Mouse (Mus musculus): Measurements from ENCODE around the gene Cpm. TPM values are rescaled to one million over a fixed set of nuclear protein-coding genes. Genes with fewer than 3 reads are reported as not detected.

Cpm gene
- polyA plus RNA-seq, 1 experiment from 2014 or later: 38.3 TPM

GRCm38 (mm10) chr10:117591766-117592165, 37.5 kb upstream of the Cpm start:
- H3K9me3 ChIP-seq (ENCODE audit: control insufficient read depth, low read length): no peaks in the 10 kb centered on the region
- ATAC-seq (ENCODE audit: insufficient number of reproducible peaks, low FRiP score, low TSS enrichment, low read depth) (peak; percentile 36; the same call in 1 of the 2 replicates), DNase-seq (ENCODE audit: low spot score) (no peak)
- WGBS: 9% methylated on average over 9 of the region's 9 CpGs
- H3K4me1 ChIP-seq (ENCODE audit: control insufficient read depth, insufficient read depth, low read length): peaks cover 10% of the 10 kb centered on the region
- no peak overlapping the region for H3K4me3 ChIP-seq (ENCODE audit: low read depth, low read length)
- H3K27me3 ChIP-seq (ENCODE audit: control insufficient read depth, insufficient read depth, low read length): no peaks in the 10 kb centered on the region
- H3K36me3 ChIP-seq (ENCODE audit: control insufficient read depth, insufficient read depth, low read length): no peaks in the 10 kb centered on the region
- no peak overlapping the region for H3K27ac ChIP-seq (replicated peaks; ENCODE audit: low read depth, low read length)
- no peak overlapping the region for H3K4me2 ChIP-seq (ENCODE audit: low read depth, severe bottlenecking)
- no peak overlapping the region for H3K9ac ChIP-seq (ENCODE audit: low read length)

GRCm38 (mm10) chr10:117592306-117593040, 36.8 kb upstream of the Cpm start:
- no peak overlapping the region for H3K9ac ChIP-seq (ENCODE audit: low read length)
- DNase-seq (ENCODE audit: low spot score) (no peak), ATAC-seq (ENCODE audit: insufficient number of reproducible peaks, low FRiP score, low TSS enrichment, low read depth) (no peak)
- no peak overlapping the region for H3K4me2 ChIP-seq (ENCODE audit: low read depth, severe bottlenecking)
- H3K36me3 ChIP-seq (ENCODE audit: control insufficient read depth, insufficient read depth, low read length): no peaks in the 10 kb centered on the region
- no peaks in the 10 kb centered on the region for H3K9me3 ChIP-seq (ENCODE audit: control insufficient read depth, low read length)
- no peak overlapping the region for H3K27ac ChIP-seq (replicated peaks; ENCODE audit: low read depth, low read length)
- no peak overlapping the region for H3K4me3 ChIP-seq (ENCODE audit: low read depth, low read length)
- H3K4me1 ChIP-seq (ENCODE audit: control insufficient read depth, insufficient read depth, low read length): peaks cover 10% of the 10 kb centered on the region
- H3K27me3 ChIP-seq (ENCODE audit: control insufficient read depth, insufficient read depth, low read length): no peaks in the 10 kb centered on the region
- 61% methylated on average over 7 of the region's 7 CpGs for WGBS

- no peak overlapping the region for H3K27ac ChIP-seq (replicated peaks; ENCODE audit: low read depth, low read length)
- no peak overlapping the region for H3K4me3 ChIP-seq (ENCODE audit: low read depth, low read length)
- H3K36me3 ChIP-seq (ENCODE audit: control insufficient read depth, insufficient read depth, low read length): no peaks in the 10 kb centered on the region
- H3K9me3 ChIP-seq (ENCODE audit: control insufficient read depth, low read length): no peaks in the 10 kb centered on the region
- H3K4me2 ChIP-seq (ENCODE audit: low read depth, severe bottlenecking): no peak overlapping the region
- H3K4me1 ChIP-seq (ENCODE audit: control insufficient read depth, insufficient read depth, low read length): peaks cover 10% of the 10 kb centered on the region
- H3K9ac ChIP-seq (ENCODE audit: low read length): no peak overlapping the region
- H3K27me3 ChIP-seq (ENCODE audit: control insufficient read depth, insufficient read depth, low read length): no peaks in the 10 kb centered on the region
- ATAC-seq (ENCODE audit: insufficient number of reproducible peaks, low FRiP score, low TSS enrichment, low read depth) (no peak), DNase-seq (ENCODE audit: low spot score) (no peak)
- WGBS: 89% methylated on average over 5 of the region's 5 CpGs
Observed at GRCm38 (mm10) chr10:117593041-117593570, 36.2 kb upstream of the Cpm start.

GRCm38 (mm10) chr10:117593857-117594256, 35.4 kb upstream of the Cpm start:
- ATAC-seq (ENCODE audit: insufficient number of reproducible peaks, low FRiP score, low TSS enrichment, low read depth): no peak
- 93% methylated on average over 13 of the region's 13 CpGs for WGBS

GRCm38 (mm10) chr10:117594291-117594850, 34.9 kb upstream of the Cpm start:
- H3K27ac ChIP-seq (replicated peaks; ENCODE audit: low read depth, low read length): no peak overlapping the region
- peaks cover 10% of the 10 kb centered on the region for H3K4me1 ChIP-seq (ENCODE audit: control insufficient read depth, insufficient read depth, low read length)
- H3K9ac ChIP-seq (ENCODE audit: low read length): 0 out of 2 replicates have a peak overlapping the region, but pooled peaks have one; percentile 12
- H3K36me3 ChIP-seq (ENCODE audit: control insufficient read depth, insufficient read depth, low read length): no peaks in the 10 kb centered on the region
- no peak overlapping the region for H3K4me2 ChIP-seq (ENCODE audit: low read depth, severe bottlenecking)
- H3K27me3 ChIP-seq (ENCODE audit: control insufficient read depth, insufficient read depth, low read length): no peaks in the 10 kb centered on the region
- WGBS: 91% methylated on average over 17 of the region's 17 CpGs
- DNase-seq (ENCODE audit: low spot score) (no peak), ATAC-seq (ENCODE audit: insufficient number of reproducible peaks, low FRiP score, low TSS enrichment, low read depth) (no peak)
- H3K4me3 ChIP-seq (ENCODE audit: low read depth, low read length): no peak overlapping the region
- no peaks in the 10 kb centered on the region for H3K9me3 ChIP-seq (ENCODE audit: control insufficient read depth, low read length)

More at GRCm38 (mm10) chr10:117593857-117594256, 35.4 kb upstream of the Cpm start:
- H3K4me3 ChIP-seq (ENCODE audit: low read depth, low read length): no peak overlapping the region
- H3K27me3 ChIP-seq (ENCODE audit: control insufficient read depth, insufficient read depth, low read length): no peaks in the 10 kb centered on the region
- H3K4me1 ChIP-seq (ENCODE audit: control insufficient read depth, insufficient read depth, low read length): peaks cover 10% of the 10 kb centered on the region
- no peaks in the 10 kb centered on the region for H3K9me3 ChIP-seq (ENCODE audit: control insufficient read depth, low read length)
- H3K27ac ChIP-seq (replicated peaks; ENCODE audit: low read depth, low read length): no peak overlapping the region
- no peak overlapping the region for H3K9ac ChIP-seq (ENCODE audit: low read length)
- no peak overlapping the region for H3K4me2 ChIP-seq (ENCODE audit: low read depth, severe bottlenecking)
- H3K36me3 ChIP-seq (ENCODE audit: control insufficient read depth, insufficient read depth, low read length): no peaks in the 10 kb centered on the region
- DNase-seq (ENCODE audit: low spot score): no peak

GRCm38 (mm10) chr10:117594913-117595312, 34.4 kb upstream of the Cpm start:
- Histone ChIP-seq H3K4me2 (ENCODE audit: low read depth, severe bottlenecking) (no peak overlapping the region), H3K9ac (ENCODE audit: low read length) (no peak overlapping the region), H3K36me3 (ENCODE audit: control insufficient read depth, insufficient read depth, low read length) (no peaks in the 10 kb centered on the region), H3K27me3 (ENCODE audit: control insufficient read depth, insufficient read depth, low read length) (no peaks in the 10 kb centered on the region), H3K4me3 (ENCODE audit: low read depth, low read length) (no peak overlapping the region), H3K4me1 (ENCODE audit: control insufficient read depth, insufficient read depth, low read length) (peaks cover 10% of the 10 kb centered on the region), H3K9me3 (ENCODE audit: control insufficient read depth, low read length) (no peaks in the 10 kb centered on the region), H3K27ac (replicated peaks; ENCODE audit: low read depth, low read length) (no peak overlapping the region)
- ATAC-seq (ENCODE audit: insufficient number of reproducible peaks, low FRiP score, low TSS enrichment, low read depth): no peak
- DNase-seq (ENCODE audit: low spot score): no peak
- 95% methylated on average over 13 of the region's 13 CpGs for WGBS

GRCm38 (mm10) chr10:117595442-117596164, 33.7 kb upstream of the Cpm start:
- Histone ChIP-seq H3K9ac (ENCODE audit: low read length) (no peak overlapping the region), H3K4me1 (ENCODE audit: control insufficient read depth, insufficient read depth, low read length) (peaks cover 10% of the 10 kb centered on the region), H3K9me3 (ENCODE audit: control insufficient read depth, low read length) (no peaks in the 10 kb centered on the region), H3K4me2 (ENCODE audit: low read depth, severe bottlenecking) (no peak overlapping the region), H3K36me3 (ENCODE audit: control insufficient read depth, insufficient read depth, low read length) (no peaks in the 10 kb centered on the region), H3K27me3 (ENCODE audit: control insufficient read depth, insufficient read depth, low read length) (no peaks in the 10 kb centered on the region), H3K27ac (replicated peaks; ENCODE audit: low read depth, low read length) (no peak overlapping the region), H3K4me3 (ENCODE audit: low read depth, low read length) (no peak overlapping the region)
- 81% methylated on average over 13 of the region's 13 CpGs for WGBS
- DNase-seq (ENCODE audit: low spot score): no peak
- no peak for ATAC-seq (ENCODE audit: insufficient number of reproducible peaks, low FRiP score, low TSS enrichment, low read depth)

- Histone ChIP-seq H3K36me3 (ENCODE audit: control insufficient read depth, insufficient read depth, low read length) (no peaks in the 10 kb centered on the region), H3K9ac (ENCODE audit: low read length) (no peak overlapping the region), H3K9me3 (ENCODE audit: control insufficient read depth, low read length) (no peaks in the 10 kb centered on the region), H3K27me3 (ENCODE audit: control insufficient read depth, insufficient read depth, low read length) (no peaks in the 10 kb centered on the region), H3K4me1 (ENCODE audit: control insufficient read depth, insufficient read depth, low read length) (peaks cover 7% of the 10 kb centered on the region), H3K4me3 (ENCODE audit: low read depth, low read length) (no peak overlapping the region), H3K27ac (replicated peaks; ENCODE audit: low read depth, low read length) (no peak overlapping the region), H3K4me2 (ENCODE audit: low read depth, severe bottlenecking) (no peak overlapping the region)
- WGBS: 85% methylated on average over 9 of the region's 9 CpGs
- DNase-seq (ENCODE audit: low spot score): no peak
- no peak for ATAC-seq (ENCODE audit: insufficient number of reproducible peaks, low FRiP score, low TSS enrichment, low read depth)
Observed at GRCm38 (mm10) chr10:117596165-117596735, 33.0 kb upstream of the Cpm start.

All from limb, embryonic 11.5 days (tissue).